Mouse (Mus musculus) megakaryocyte progenitor cell, adult 5-6 weeks (primary cell): ENCODE data around the gene Rbm5. TPM values are rescaled to one million over a fixed set of nuclear protein-coding genes. Genes with fewer than 3 reads are reported as not detected.

Experiments
- ATAC-seq: replicated peaks from 2 replicates; pipeline ENCODE4 v1.8.0; 2016; ENCODE audit warnings: mild to moderate bottlenecking, moderate TSS enrichment, inconsistent platforms; ENCODE audit not compliant: poor library complexity
- total RNA-seq, 2 experiments: library from RNA; stranded (forward) in 1 of 2; stranded (reverse) in 1 of 2; fragments of 157-497, 149-512 nt in 1 of 2; fragments of 200-1000 nt in 1 of 2; gene quantifications; 2 replicates each; pipeline versions ENCODE4 v1.2.3 to v1.2.4; 2015 to 2017

Rbm5 gene
- total RNA-seq, 2 experiments from 2014 or later = 142 to 146 TPM

GRCm38 (mm10) chr9:107702606-107703185 is 68.1 kb downstream of the Rbm5 start:
- ATAC-seq = no peak

- no peak for ATAC-seq
Observed at GRCm38 (mm10) chr9:107701594-107701993, 69.2 kb downstream of the Rbm5 start.

GRCm38 (mm10) chr9:107700114-107700571 is 70.7 kb downstream of the Rbm5 start:
- no peak for ATAC-seq

GRCm38 (mm10) chr9:107699376-107699980 is 71.3 kb downstream of the Rbm5 start:
- no peak for ATAC-seq

GRCm38 (mm10) chr9:107698611-107699190 is 72.1 kb downstream of the Rbm5 start:
- no peak for ATAC-seq

- no peak for ATAC-seq
Observed at GRCm38 (mm10) chr9:107697811-107698521, 72.8 kb downstream of the Rbm5 start.

- no peak for ATAC-seq
Observed at GRCm38 (mm10) chr9:107696845-107697610, 73.8 kb downstream of the Rbm5 start.

- no peak for ATAC-seq
Observed at GRCm38 (mm10) chr9:107696106-107696479, 74.7 kb downstream of the Rbm5 start.

- ATAC-seq = no peak
Observed at GRCm38 (mm10) chr9:107695441-107696105, 75.2 kb downstream of the Rbm5 start.

GRCm38 (mm10) chr9:107694627-107695026 is 76.2 kb downstream of the Rbm5 start:
- ATAC-seq = no peak

GRCm38 (mm10) chr9:107693433-107693987 is 77.3 kb downstream of the Rbm5 start:
- ATAC-seq = peak; percentile 20; the same call in 1 of the 2 replicates

GRCm38 (mm10) chr9:107692785-107693184 is 78.0 kb downstream of the Rbm5 start:
- ATAC-seq = no peak

GRCm38 (mm10) chr9:107690391-107690790 is 80.4 kb downstream of the Rbm5 start:
- no peak for ATAC-seq

Other genes with a start within 250 kb of the Rbm5 start
- gene Tmem115, start 237.1 kb downstream of the Rbm5 start, total RNA-seq (2015) = 9.9 and 12.3 TPM in 2 replicates
- 14.5 and 19.9 TPM in 2 replicates for gene Tmem115, start 237.1 kb downstream of the Rbm5 start, total RNA-seq (2017)
- gene Cyb561d2, start 228.8 kb downstream of the Rbm5 start, total RNA-seq (2015) = 19.3 and 22.8 TPM in 2 replicates
- 12.2 and 16.3 TPM in 2 replicates for gene Cyb561d2, start 228.8 kb downstream of the Rbm5 start, total RNA-seq (2017)
- 9.2 and 14.3 TPM in 2 replicates for gene Nprl2, start 228.8 kb downstream of the Rbm5 start, total RNA-seq (2015)
- 10.7 and 13.0 TPM in 2 replicates for gene Nprl2, start 228.8 kb downstream of the Rbm5 start, total RNA-seq (2017)
- gene Zmynd10, start 223.7 kb downstream of the Rbm5 start, total RNA-seq (2015) = 0.12 TPM in 1 of 2 replicates, not detected in the other
- 0.33 and 0.37 TPM in 2 replicates for gene Zmynd10, start 223.7 kb downstream of the Rbm5 start, total RNA-seq (2017)
- 27.3 and 27.4 TPM in 2 replicates for gene Rassf1, start 219.4 kb downstream of the Rbm5 start, total RNA-seq (2015)
- gene Rassf1, start 219.4 kb downstream of the Rbm5 start, total RNA-seq (2017) = 35.4 and 38.8 TPM in 2 replicates
- gene Tusc2, start 207.7 kb downstream of the Rbm5 start, total RNA-seq (2015) = 16.7 and 17.1 TPM in 2 replicates
- 15.2 and 15.3 TPM in 2 replicates for gene Tusc2, start 207.7 kb downstream of the Rbm5 start, total RNA-seq (2017)
- gene Hyal2, start 203.1 kb downstream of the Rbm5 start, total RNA-seq (2015) = 6.6 and 7.3 TPM in 2 replicates
- 2.8 and 4.1 TPM in 2 replicates for gene Hyal2, start 203.1 kb downstream of the Rbm5 start, total RNA-seq (2017)
- 0.44 and 0.54 TPM in 2 replicates for gene Hyal1, start 194.1 kb downstream of the Rbm5 start, total RNA-seq (2015)
- 0.54 and 1.1 TPM in 2 replicates for gene Hyal1, start 194.1 kb downstream of the Rbm5 start, total RNA-seq (2017)
- gene Naa80, start 192.1 kb downstream of the Rbm5 start, total RNA-seq (2015) = 9.3 and 15.4 TPM in 2 replicates
- 9.3 and 10.4 TPM in 2 replicates for gene Naa80, start 192.1 kb downstream of the Rbm5 start, total RNA-seq (2017)
- gene Hyal3, start 190.2 kb downstream of the Rbm5 start, total RNA-seq (2015) = 1.4 and 1.7 TPM in 2 replicates
- gene Hyal3, start 190.2 kb downstream of the Rbm5 start, total RNA-seq (2017) = 0.58 TPM in 1 of 2 replicates, not detected in the other
- gene Ifrd2, start 183.4 kb downstream of the Rbm5 start, total RNA-seq (2015) = 68.0 and 93.4 TPM in 2 replicates
- gene Ifrd2, start 183.4 kb downstream of the Rbm5 start, total RNA-seq (2017) = 31.5 and 72.4 TPM in 2 replicates
- not detected in 2 replicates for gene Sema3b, start 161.8 kb downstream of the Rbm5 start, total RNA-seq (2015)
- gene Sema3b, start 161.8 kb downstream of the Rbm5 start, total RNA-seq (2017) = not detected in 2 replicates
- gene Gnai2, start 135.6 kb downstream of the Rbm5 start, total RNA-seq (2015) = 333 and 362 TPM in 2 replicates
- 423 and 432 TPM in 2 replicates for gene Gnai2, start 135.6 kb downstream of the Rbm5 start, total RNA-seq (2017)
- gene Slc38a3, start 101.5 kb downstream of the Rbm5 start, total RNA-seq (2015) = not detected in 2 replicates
- not detected in 2 replicates for gene Slc38a3, start 101.5 kb downstream of the Rbm5 start, total RNA-seq (2017)
- 0.12 TPM in 1 of 2 replicates, not detected in the other for gene Gnat1, start 91.3 kb downstream of the Rbm5 start, total RNA-seq (2015)
- gene Gnat1, start 91.3 kb downstream of the Rbm5 start, total RNA-seq (2017) = not detected in 2 replicates
- gene Sema3f, start 60.5 kb downstream of the Rbm5 start, total RNA-seq (2015) = not detected in 2 replicates
- gene Sema3f, start 60.5 kb downstream of the Rbm5 start, total RNA-seq (2017) = 1.00 TPM in 1 of 2 replicates, not detected in the other
- 74.5 and 80.7 TPM in 2 replicates for gene Rbm6, start 102.2 kb upstream of the Rbm5 start, total RNA-seq (2015)
- 131 and 179 TPM in 2 replicates for gene Rbm6, start 102.2 kb upstream of the Rbm5 start, total RNA-seq (2017)
- 5.3 and 5.9 TPM in 2 replicates for gene Mon1a, start 117.2 kb upstream of the Rbm5 start, total RNA-seq (2015)
- 16.6 and 18.4 TPM in 2 replicates for gene Mon1a, start 117.2 kb upstream of the Rbm5 start, total RNA-seq (2017)
- gene Mst1r, start 135.9 kb upstream of the Rbm5 start, total RNA-seq (2015) = 0.22 TPM in 1 of 2 replicates, not detected in the other
- gene Mst1r, start 135.9 kb upstream of the Rbm5 start, total RNA-seq (2017) = 0.07 TPM in 1 of 2 replicates, not detected in the other
- 0.05 TPM in 1 of 2 replicates, not detected in the other for gene Actl11, start 157.5 kb upstream of the Rbm5 start, total RNA-seq (2015)
- not detected in 2 replicates for gene Actl11, start 157.5 kb upstream of the Rbm5 start, total RNA-seq (2017)
- not detected in 2 replicates for gene Camkv, start 164.7 kb upstream of the Rbm5 start, total RNA-seq (2015)
- 0.20 TPM in 1 of 2 replicates, not detected in the other for gene Camkv, start 164.7 kb upstream of the Rbm5 start, total RNA-seq (2017)
- 10.1 and 11.3 TPM in 2 replicates for gene Traip, start 179.1 kb upstream of the Rbm5 start, total RNA-seq (2015)
- gene Traip, start 179.1 kb upstream of the Rbm5 start, total RNA-seq (2017) = 22.7 and 32.7 TPM in 2 replicates
- gene Uba7, start 204.5 kb upstream of the Rbm5 start, total RNA-seq (2015) = 29.6 and 34.4 TPM in 2 replicates
- gene Uba7, start 204.5 kb upstream of the Rbm5 start, total RNA-seq (2017) = 30.1 and 34.7 TPM in 2 replicates
- gene Gm20661, start 212.1 kb upstream of the Rbm5 start, total RNA-seq (2015) = 0.49 TPM in 1 of 2 replicates, not detected in the other
- gene Gm20661, start 212.1 kb upstream of the Rbm5 start, total RNA-seq (2017) = not detected in 2 replicates
- gene Inka1, start 214.9 kb upstream of the Rbm5 start, total RNA-seq (2015) = 13.7 and 23.2 TPM in 2 replicates
- 18.2 and 22.6 TPM in 2 replicates for gene Inka1, start 214.9 kb upstream of the Rbm5 start, total RNA-seq (2017)
- gene Cdhr4, start 221.5 kb upstream of the Rbm5 start, total RNA-seq (2015) = 0.35 and 0.61 TPM in 2 replicates
- gene Cdhr4, start 221.5 kb upstream of the Rbm5 start, total RNA-seq (2017) = not detected in 2 replicates
- not detected in 2 replicates for gene Gm20662, start 225.4 kb upstream of the Rbm5 start, total RNA-seq (2015)
- gene Gm20662, start 225.4 kb upstream of the Rbm5 start, total RNA-seq (2017) = 1.9 TPM in 1 of 2 replicates, not detected in the other
- 12.5 and 19.1 TPM in 2 replicates for gene Ip6k1, start 231.5 kb upstream of the Rbm5 start, total RNA-seq (2015)
- gene Ip6k1, start 231.5 kb upstream of the Rbm5 start, total RNA-seq (2017) = 22.8 and 35.4 TPM in 2 replicates